Mouse (Mus musculus): ENCODE data around the gene Uaca. TPM values are rescaled to one million over a fixed set of nuclear protein-coding genes. Genes with fewer than 3 reads are reported as not detected.
"Not testable (repeated sequence)": the region's sequence is repeated elsewhere in the genome, so short reads cannot be mapped to it uniquely, and the experiment has no call there.

Gene Uaca
- polyA plus RNA-seq, 1 experiment from 2014 or later = 26.0 TPM

GRCm38 (mm10) chr9:60817585-60817984 lies 23.2 kb downstream of the Uaca start:
- 72% methylated on average over 5 of the region's 5 CpGs for WGBS
- H3K4me1 ChIP-seq (replicated peaks) = peaks cover 23% of the 10 kb centered on the region
- no peak for ATAC-seq (replicated peaks; ENCODE audit: insufficient number of reproducible peaks, insufficient read depth, low FRiP score, low read depth)
- no peaks in the 10 kb centered on the region for H3K36me3 ChIP-seq
- H3K9me3 ChIP-seq (replicated peaks) = no peaks in the 10 kb centered on the region
- no peak overlapping the region for H3K4me3 ChIP-seq
- no peak overlapping the region for H3K4me2 ChIP-seq
- no peak overlapping the region for H3K27ac ChIP-seq
- no peak overlapping the region for H3K9ac ChIP-seq
- H3K27me3 ChIP-seq = no peaks in the 10 kb centered on the region

- H3K27ac ChIP-seq; H3K4me2 ChIP-seq; H3K9ac ChIP-seq; H3K9me3 ChIP-seq (replicated peaks); H3K36me3 ChIP-seq; ATAC-seq (replicated peaks; ENCODE audit: insufficient number of reproducible peaks, insufficient read depth, low FRiP score, low read depth); H3K27me3 ChIP-seq; H3K4me3 ChIP-seq: not testable (repeated sequence)
- peaks cover 13% of the 10 kb centered on the region for H3K4me1 ChIP-seq (replicated peaks)
- 50% methylated on average over 8 of the region's 8 CpGs for WGBS
Measured at GRCm38 (mm10) chr9:60818582-60818981, 24.2 kb downstream of the Uaca start.

GRCm38 (mm10) chr9:60819340-60819739 lies 25.0 kb downstream of the Uaca start:
- no peaks in the 10 kb centered on the region for H3K27me3 ChIP-seq
- no peak overlapping the region for H3K4me3 ChIP-seq
- peaks cover 5% of the 10 kb centered on the region for H3K4me1 ChIP-seq (replicated peaks)
- no peaks in the 10 kb centered on the region for H3K9me3 ChIP-seq (replicated peaks)
- no peaks in the 10 kb centered on the region for H3K36me3 ChIP-seq
- no peak overlapping the region for H3K27ac ChIP-seq
- 16% methylated on average over 1 of the region's 1 CpGs for WGBS
- no peak overlapping the region for H3K9ac ChIP-seq
- no peak for ATAC-seq (replicated peaks; ENCODE audit: insufficient number of reproducible peaks, insufficient read depth, low FRiP score, low read depth)
- H3K4me2 ChIP-seq = no peak overlapping the region

- Histone ChIP-seq H3K4me1 (replicated peaks) (peaks cover 11% of the 10 kb centered on the region), H3K4me3 (no peak overlapping the region), H3K9ac (no peak overlapping the region), H3K27me3 (no peaks in the 10 kb centered on the region), H3K36me3 (no peaks in the 10 kb centered on the region), H3K4me2 (no peak overlapping the region), H3K9me3 (replicated peaks) (no peaks in the 10 kb centered on the region), H3K27ac (no peak overlapping the region)
- ATAC-seq (replicated peaks; ENCODE audit: insufficient number of reproducible peaks, insufficient read depth, low FRiP score, low read depth) = no peak
- WGBS = 86% methylated on average over 4 of the region's 4 CpGs
Measured at GRCm38 (mm10) chr9:60821501-60821900, 27.2 kb downstream of the Uaca start.

GRCm38 (mm10) chr9:60822681-60823080 lies 28.3 kb downstream of the Uaca start:
- ATAC-seq (replicated peaks; ENCODE audit: insufficient number of reproducible peaks, insufficient read depth, low FRiP score, low read depth) = no peak
- Histone ChIP-seq H3K4me2 (no peak overlapping the region), H3K4me1 (replicated peaks) (peaks cover 8% of the 10 kb centered on the region), H3K4me3 (no peak overlapping the region), H3K36me3 (no peaks in the 10 kb centered on the region), H3K9me3 (replicated peaks) (no peaks in the 10 kb centered on the region), H3K27ac (no peak overlapping the region), H3K9ac (no peak overlapping the region), H3K27me3 (no peaks in the 10 kb centered on the region)
- 80% methylated on average over 6 of the region's 6 CpGs for WGBS

- no peaks in the 10 kb centered on the region for H3K9me3 ChIP-seq (replicated peaks)
- H3K4me1 ChIP-seq (replicated peaks) = peaks cover 14% of the 10 kb centered on the region
- peak overlapping the region; percentile 73 for H3K27ac ChIP-seq
- H3K36me3 ChIP-seq = no peaks in the 10 kb centered on the region
- no peak overlapping the region for H3K4me2 ChIP-seq
- no peak overlapping the region for H3K4me3 ChIP-seq
- WGBS = 66% methylated on average over 7 of the region's 7 CpGs
- H3K27me3 ChIP-seq = no peaks in the 10 kb centered on the region
- no peak for ATAC-seq (replicated peaks; ENCODE audit: insufficient number of reproducible peaks, insufficient read depth, low FRiP score, low read depth)
- H3K9ac ChIP-seq = no peak overlapping the region
Measured at GRCm38 (mm10) chr9:60825506-60825905, 31.2 kb downstream of the Uaca start.

- no peak overlapping the region for H3K4me3 ChIP-seq
- no peak overlapping the region for H3K27ac ChIP-seq
- WGBS = 68% methylated on average over 7 of the region's 7 CpGs
- no peak for ATAC-seq (replicated peaks; ENCODE audit: insufficient number of reproducible peaks, insufficient read depth, low FRiP score, low read depth)
- H3K27me3 ChIP-seq = no peaks in the 10 kb centered on the region
- no peak overlapping the region for H3K9ac ChIP-seq
- H3K4me1 ChIP-seq (replicated peaks) = peaks cover 14% of the 10 kb centered on the region
- H3K4me2 ChIP-seq = no peak overlapping the region
- no peaks in the 10 kb centered on the region for H3K9me3 ChIP-seq (replicated peaks)
- no peaks in the 10 kb centered on the region for H3K36me3 ChIP-seq
Measured at GRCm38 (mm10) chr9:60826759-60827158, 32.4 kb downstream of the Uaca start.

- peaks cover 14% of the 10 kb centered on the region for H3K4me1 ChIP-seq (replicated peaks)
- no peaks in the 10 kb centered on the region for H3K27me3 ChIP-seq
- 51% methylated on average over 2 of the region's 2 CpGs for WGBS
- no peaks in the 10 kb centered on the region for H3K36me3 ChIP-seq
- H3K4me2 ChIP-seq = no peak overlapping the region
- peak overlapping the region; percentile 24; the same call in 1 of the 2 replicates for H3K27ac ChIP-seq
- H3K4me3 ChIP-seq = no peak overlapping the region
- no peak for ATAC-seq (replicated peaks; ENCODE audit: insufficient number of reproducible peaks, insufficient read depth, low FRiP score, low read depth)
- H3K9ac ChIP-seq = no peak overlapping the region
- H3K9me3 ChIP-seq (replicated peaks) = no peaks in the 10 kb centered on the region
Measured at GRCm38 (mm10) chr9:60828196-60828595, 33.9 kb downstream of the Uaca start.

GRCm38 (mm10) chr9:60829610-60830009 lies 35.3 kb downstream of the Uaca start:
- 55% methylated on average over 4 of the region's 4 CpGs for WGBS
- Histone ChIP-seq H3K4me1 (replicated peaks) (peaks cover 14% of the 10 kb centered on the region), H3K4me2 (no peak overlapping the region), H3K9ac (no peak overlapping the region), H3K9me3 (replicated peaks) (no peaks in the 10 kb centered on the region), H3K4me3 (no peak overlapping the region), H3K27me3 (no peaks in the 10 kb centered on the region), H3K27ac (no peak overlapping the region), H3K36me3 (no peaks in the 10 kb centered on the region)
- ATAC-seq (replicated peaks; ENCODE audit: insufficient number of reproducible peaks, insufficient read depth, low FRiP score, low read depth) = no peak

GRCm38 (mm10) chr9:60830079-60830478 lies 35.7 kb downstream of the Uaca start:
- Histone ChIP-seq H3K27me3 (no peaks in the 10 kb centered on the region), H3K27ac (no peak overlapping the region), H3K36me3 (no peaks in the 10 kb centered on the region), H3K9me3 (replicated peaks) (no peaks in the 10 kb centered on the region), H3K9ac (no peak overlapping the region), H3K4me1 (replicated peaks) (peaks cover 14% of the 10 kb centered on the region), H3K4me3 (no peak overlapping the region), H3K4me2 (no peak overlapping the region)
- WGBS = 63% methylated on average over 3 of the region's 3 CpGs
- no peak for ATAC-seq (replicated peaks; ENCODE audit: insufficient number of reproducible peaks, insufficient read depth, low FRiP score, low read depth)

GRCm38 (mm10) chr9:60832233-60832632 lies 37.9 kb downstream of the Uaca start:
- Histone ChIP-seq H3K4me3 (no peak overlapping the region), H3K36me3 (no peaks in the 10 kb centered on the region), H3K27me3 (no peaks in the 10 kb centered on the region), H3K4me1 (replicated peaks) (peaks cover 25% of the 10 kb centered on the region), H3K4me2 (no peak overlapping the region), H3K9ac (no peak overlapping the region), H3K9me3 (replicated peaks) (no peaks in the 10 kb centered on the region), H3K27ac (no peak overlapping the region)
- WGBS = 91% methylated on average over 8 of the region's 8 CpGs
- ATAC-seq (replicated peaks; ENCODE audit: insufficient number of reproducible peaks, insufficient read depth, low FRiP score, low read depth) = no peak

- Histone ChIP-seq H3K9me3 (replicated peaks) (no peaks in the 10 kb centered on the region), H3K4me2 (no peak overlapping the region), H3K36me3 (no peaks in the 10 kb centered on the region), H3K9ac (no peak overlapping the region), H3K27ac (peak overlapping the region; percentile 76), H3K4me1 (replicated peaks) (peaks cover 45% of the 10 kb centered on the region), H3K4me3 (no peak overlapping the region), H3K27me3 (no peaks in the 10 kb centered on the region)
- no peak for ATAC-seq (replicated peaks; ENCODE audit: insufficient number of reproducible peaks, insufficient read depth, low FRiP score, low read depth)
- 44% methylated on average over 5 of the region's 5 CpGs for WGBS
Measured at GRCm38 (mm10) chr9:60836151-60836550, 41.8 kb downstream of the Uaca start.
